Mouse (Mus musculus) gastrocnemius, adult 2 months (tissue): ENCODE measurements around the gene Nfyc. TPM values are rescaled to one million over a fixed set of nuclear protein-coding genes. Genes with fewer than 3 reads are reported as not detected.

Source experiments
- DNase-seq: peaks from one replicate; pipeline ENCODE4 v3.0.0; 2022
- H3K27ac ChIP-seq: fragments of 200-600 bp; 2 replicates; pipeline ENCODE4 v1.8.1; 2022; ENCODE audit warnings: mild to moderate bottlenecking
- H3K4me3 ChIP-seq: fragments of 200-600 bp; 2 replicates; pipeline ENCODE4 v1.8.1; 2022; ENCODE audit warnings: mild to moderate bottlenecking, moderate library complexity
- CTCF ChIP-seq: fragments of 200-600 bp; IDR thresholded peaks from 2 replicates; pipeline ENCODE4 v1.8.1; 2022; ENCODE audit warnings: antibody characterized with exemption, mild to moderate bottlenecking, moderate library complexity
- intact Hi-C: fragments of 180-260 bp; cut with DNase I; formaldehyde crosslinking; loops from one replicate; pipeline ENCODE4 v1.15.1; 2025
- long read RNA-seq, 2 experiments: library from polyadenylated mRNA; stranded (forward); transcript quantifications; one replicate each; pipeline ENCODE4 v2.0.0; 2021
- total RNA-seq, 2 experiments: library from RNA; stranded (reverse); gene quantifications; 2 replicates each; pipeline ENCODE4 v1.2.3; 2021

The Nfyc gene
- 10 to 100 TPM; 45.2 to 47.9 TPM for total RNA-seq
- long read RNA-seq, experiment 1, transcript Nfyc-201 (10 exons, 1,932 nt), result major isoform, 30 of 52 reads
- long read RNA-seq, experiment 1, partial matches to known transcripts, result 3 of 52 reads
- long read RNA-seq, experiment 1, other reads (novel, unspliced or antisense), result 13 of 52 reads
- long read RNA-seq, experiment 2, transcript Nfyc-201 (10 exons, 1,932 nt), result major isoform, 36 of 54 reads
- long read RNA-seq, experiment 2, partial matches to known transcripts, result 1 of 54 reads
- long read RNA-seq, experiment 2, other reads (novel, unspliced or antisense), result 16 of 54 reads

GRCm38 (mm10) chr4:120831472-120831871, at the start of gene Nfyc:
Gene Nfyc, minus strand, starts transcription at chr4:120831572.
- Histone ChIP-seq H3K4me3 (no peak within 1 kb of the TSS), H3K27ac (no peak within 1 kb of the TSS)
- no peak for TF ChIP-seq CTCF
- no peak for DNase-seq
- intact Hi-C loops, result no loop called here

GRCm38 (mm10) chr4:120880731-120881432, 49.5 kb upstream of the Nfyc start:
- no peak overlapping the region for H3K27ac ChIP-seq
- H3K4me3 ChIP-seq, result no peak overlapping the region
- DNase-seq, result no peak
- intact Hi-C loops, result no loop called here
- TF ChIP-seq CTCF, result no peak

- no peak overlapping the region for H3K27ac ChIP-seq
- intact Hi-C loops, result no loop called here
- no peak for DNase-seq
- no peak overlapping the region for H3K4me3 ChIP-seq
- no peak for TF ChIP-seq CTCF
Observed at GRCm38 (mm10) chr4:120879386-120879785, 48.0 kb upstream of the Nfyc start.

- intact Hi-C loops, result no loop called here
- TF ChIP-seq CTCF, result no peak
- Histone ChIP-seq H3K4me3 (no peak overlapping the region), H3K27ac (no peak overlapping the region)
- no peak for DNase-seq
Observed at GRCm38 (mm10) chr4:120878728-120879127, 47.4 kb upstream of the Nfyc start.

GRCm38 (mm10) chr4:120875961-120876360, 44.6 kb upstream of the Nfyc start:
- intact Hi-C loops, result no loop called here
- TF ChIP-seq CTCF, result no peak
- Histone ChIP-seq H3K4me3 (no peak overlapping the region), H3K27ac (no peak overlapping the region)
- DNase-seq, result no peak

GRCm38 (mm10) chr4:120870262-120870748, 38.9 kb upstream of the Nfyc start:
- no peak for TF ChIP-seq CTCF
- intact Hi-C loops, result no loop called here
- Histone ChIP-seq H3K4me3 (no peak overlapping the region), H3K27ac (no peak overlapping the region)
- no peak for DNase-seq

GRCm38 (mm10) chr4:120868988-120869387, 37.6 kb upstream of the Nfyc start:
- intact Hi-C loops, result no loop called here
- Histone ChIP-seq H3K27ac (no peak overlapping the region), H3K4me3 (no peak overlapping the region)
- no peak for TF ChIP-seq CTCF
- no peak for DNase-seq

GRCm38 (mm10) chr4:120868246-120868645, 36.9 kb upstream of the Nfyc start:
- Histone ChIP-seq H3K27ac (no peak overlapping the region), H3K4me3 (no peak overlapping the region)
- TF ChIP-seq CTCF, result no peak
- no peak for DNase-seq
- intact Hi-C loops, result no loop called here

GRCm38 (mm10) chr4:120866211-120866610, 34.8 kb upstream of the Nfyc start:
- TF ChIP-seq CTCF, result no peak
- Histone ChIP-seq H3K27ac (no peak overlapping the region), H3K4me3 (no peak overlapping the region)
- intact Hi-C loops, result no loop called here
- DNase-seq, result no peak

GRCm38 (mm10) chr4:120859865-120860264, 28.5 kb upstream of the Nfyc start:
- Histone ChIP-seq H3K27ac (no peak overlapping the region), H3K4me3 (no peak overlapping the region)
- no peak for DNase-seq
- no peak for TF ChIP-seq CTCF
- intact Hi-C loops, result no loop called here

GRCm38 (mm10) chr4:120856376-120856775, 25.0 kb upstream of the Nfyc start:
- DNase-seq, result no peak
- intact Hi-C loops, result no loop called here

GRCm38 (mm10) chr4:120855360-120856060, 24.1 kb upstream of the Nfyc start:
- DNase-seq, result no peak
- H3K4me3 ChIP-seq, result peak overlapping the region; percentile 70
- intact Hi-C loops, result no loop called here
- no peak for TF ChIP-seq CTCF
- no peak overlapping the region for H3K27ac ChIP-seq

More at GRCm38 (mm10) chr4:120856376-120856775, 25.0 kb upstream of the Nfyc start:
- TF ChIP-seq CTCF, result no peak
- Histone ChIP-seq H3K27ac (no peak overlapping the region), H3K4me3 (no peak overlapping the region)
